Mouse (Mus musculus) heart, postnatal 14 days (tissue): ENCODE data around the gene Hpca. TPM values are rescaled to one million over a fixed set of nuclear protein-coding genes. Genes with fewer than 3 reads are reported as not detected.

Experiments used
- DNase-seq, 2 experiments: peaks; one replicate each; pipeline ENCODE4 v3.0.0; 2021 to 2022
- intact Hi-C: fragments of 180-260 bp; cut with DNase I; formaldehyde crosslinking; loops from one replicate; pipeline ENCODE4 v1.15.1; 2025
- long read RNA-seq, 2 experiments: library from polyadenylated mRNA; stranded (forward); transcript quantifications; one replicate each; pipeline ENCODE4 v2.0.0; 2021
- total RNA-seq, 2 experiments: library from RNA; stranded (reverse); gene quantifications; 2 replicates each; pipeline ENCODE4 v1.2.3; 2021

Gene Hpca
- total RNA-seq, result under 1 TPM in 1 of 2 experiments, not detected in 1; 0.41 TPM
- long read RNA-seq, experiment 1, result 0 reads
- long read RNA-seq, experiment 2, result 0 reads

- intact Hi-C loops, result no loop called here
These were observed at the start of gene Hpca for GRCm38 (mm10) chr4:129121569-129122086. Gene Hpca (minus strand): TSS chr4:129122036.

GRCm38 (mm10) chr4:129161581-129162255, 39.9 kb upstream of the Hpca start:
- no peak for DNase-seq
- intact Hi-C loops, result no loop called here

More at GRCm38 (mm10) chr4:129121569-129122086, at the start of gene Hpca:
- no peak for DNase-seq

- no peak for DNase-seq
- intact Hi-C loops, result no loop called here
These were observed 39.2 kb upstream of the Hpca start for GRCm38 (mm10) chr4:129161076-129161475.

- intact Hi-C loops, result no loop called here
- no peak for DNase-seq
These were observed 36.7 kb upstream of the Hpca start for GRCm38 (mm10) chr4:129158549-129158948.

- intact Hi-C loops, result no loop called here
These were observed 35.7 kb upstream of the Hpca start for GRCm38 (mm10) chr4:129157541-129157940.

GRCm38 (mm10) chr4:129151276-129151811, 29.5 kb upstream of the Hpca start:
- intact Hi-C loops, result no loop called here
- no peak for DNase-seq

More at GRCm38 (mm10) chr4:129157541-129157940, 35.7 kb upstream of the Hpca start:
- no peak for DNase-seq

GRCm38 (mm10) chr4:129149321-129149720, 27.5 kb upstream of the Hpca start:
- intact Hi-C loops, result no loop called here
- DNase-seq, result no peak

- intact Hi-C loops, result no loop called here
- DNase-seq, result peak in 1 of 2 experiments; percentile 27
These were observed 25.8 kb upstream of the Hpca start for GRCm38 (mm10) chr4:129147552-129148103.

GRCm38 (mm10) chr4:129146392-129146791, 24.6 kb upstream of the Hpca start:
- intact Hi-C loops, result no loop called here
- DNase-seq, result no peak

GRCm38 (mm10) chr4:129145943-129146342, 24.1 kb upstream of the Hpca start:
- no peak for DNase-seq
- intact Hi-C loops, result no loop called here

- intact Hi-C loops, result no loop called here
- no peak for DNase-seq
These were observed 23.6 kb upstream of the Hpca start for GRCm38 (mm10) chr4:129145411-129145810.

- intact Hi-C loops, result no loop called here
- peak in 1 of 2 experiments; percentile 39 for DNase-seq
These were observed 22.8 kb upstream of the Hpca start for GRCm38 (mm10) chr4:129144401-129145367.

- intact Hi-C loops, result no loop called here
- no peak for DNase-seq
These were observed 21.7 kb upstream of the Hpca start for GRCm38 (mm10) chr4:129143509-129143908.

GRCm38 (mm10) chr4:129142439-129143045, 20.7 kb upstream of the Hpca start:
- DNase-seq, result no peak

GRCm38 (mm10) chr4:129141560-129142438, 20.0 kb upstream of the Hpca start:
- peak; percentile 47 to 62 for DNase-seq
- intact Hi-C loops, result no loop called here

More at GRCm38 (mm10) chr4:129142439-129143045, 20.7 kb upstream of the Hpca start:
- intact Hi-C loops, result no loop called here

- DNase-seq, result no peak
- intact Hi-C loops, result no loop called here
These were observed 19.0 kb upstream of the Hpca start for GRCm38 (mm10) chr4:129140808-129141207.

- intact Hi-C loops, result no loop called here
- no peak for DNase-seq
These were observed 17.8 kb upstream of the Hpca start for GRCm38 (mm10) chr4:129139642-129140041.

GRCm38 (mm10) chr4:129137392-129138321, 15.8 kb upstream of the Hpca start:
- intact Hi-C loops, result loop anchor here (2.0 kb wide), 1 partner anchor 143 kb away; no protein-coding TSS in a partner anchor
- no peak for DNase-seq
